Mouse (Mus musculus): ENCODE results near the gene Dagla. TPM values are rescaled to one million over a fixed set of nuclear protein-coding genes. Genes with fewer than 3 reads are reported as not detected.

Dagla gene
- total RNA-seq, 2 experiments from 2014 or later: 84.2 to 85.4 TPM

DNA sequence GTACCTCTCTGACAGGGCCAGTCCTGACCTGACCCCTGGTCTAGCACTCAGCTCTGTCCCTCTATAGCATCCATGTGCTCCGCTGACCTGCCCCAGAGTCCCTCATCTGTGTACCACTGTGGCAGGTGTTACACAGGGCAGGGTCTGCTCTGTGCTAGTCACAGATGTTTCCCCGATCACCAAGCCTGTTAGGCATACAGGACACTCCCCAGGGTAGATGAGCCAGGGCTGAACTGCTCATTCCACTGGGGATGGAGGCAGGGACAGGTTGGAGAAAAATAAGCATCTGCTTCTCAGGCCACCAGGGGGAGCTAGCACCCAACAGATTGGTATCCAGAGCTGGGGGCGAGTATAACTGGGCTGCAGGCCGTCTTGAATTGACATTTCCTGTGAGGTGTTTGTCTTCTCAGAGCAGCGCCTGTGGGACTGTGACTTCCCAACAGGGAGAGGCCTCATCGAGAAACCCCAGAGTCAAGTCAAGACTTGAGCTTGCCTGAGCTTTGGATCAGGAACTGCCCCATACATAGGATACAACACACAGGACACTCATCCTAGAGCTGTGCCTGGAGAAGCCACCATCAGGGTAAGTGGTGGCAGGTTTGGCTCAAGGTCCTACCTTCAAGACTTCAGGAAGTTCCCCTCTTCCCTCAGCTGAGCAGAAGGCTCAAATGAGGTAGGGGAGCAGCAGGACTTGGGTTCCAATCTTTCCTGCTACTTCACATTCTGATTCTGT, 46.2 kb downstream of the Dagla start:
- DNase-seq (ENCODE audit: low spot score in 2 of 2): peak; percentile 86 to 89
- intact Hi-C loops (cut with DNase I): loop anchor here (5.0 kb wide), 2 partner anchors 74 to 224 kb away; partner anchors contain the start of gene Ppp1r32

DNA sequence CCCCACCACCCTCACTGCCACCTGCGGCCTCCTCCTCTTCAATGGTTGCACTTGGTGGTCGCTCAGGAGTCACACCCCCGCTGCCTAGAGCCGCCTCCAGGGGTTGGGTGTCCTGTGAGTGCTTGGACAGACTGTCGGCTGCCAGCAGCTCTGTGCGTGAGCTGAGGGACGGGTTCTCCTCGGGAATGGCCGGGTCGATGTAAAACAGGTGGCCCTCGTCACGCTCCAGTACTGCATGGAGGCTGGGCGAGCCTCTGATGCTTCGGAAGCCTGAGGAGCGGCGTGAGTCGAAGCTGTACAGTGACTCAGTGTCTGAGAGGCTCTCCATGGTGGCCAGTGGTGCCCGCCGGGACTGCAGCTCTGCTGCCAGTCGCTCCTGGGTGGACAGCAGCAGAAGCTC, 56.5 kb downstream of the Dagla start:
- DNase-seq (ENCODE audit: low spot score in 2 of 2): no peak
- intact Hi-C loops (cut with DNase I): no loop called here

DNA sequence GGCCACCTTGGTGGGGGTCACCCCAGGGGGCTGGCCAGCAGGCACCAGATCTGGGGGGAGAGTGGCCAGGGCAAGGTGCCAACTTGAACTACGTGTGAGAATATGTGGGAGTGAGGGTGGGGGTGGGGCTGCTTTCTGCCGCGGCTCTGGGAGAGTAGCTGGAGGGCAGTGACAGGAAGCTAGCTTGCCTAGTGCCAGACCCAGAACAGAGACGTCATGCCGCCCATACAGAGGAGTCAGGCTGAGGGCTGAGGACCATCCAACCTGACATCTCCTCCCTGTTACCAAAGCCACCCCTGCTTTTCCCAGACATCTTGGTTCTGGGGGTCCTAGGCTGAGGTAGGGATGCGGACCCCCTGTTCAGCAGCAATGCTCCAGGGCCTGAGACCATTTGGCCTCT, 57.5 kb downstream of the Dagla start:
- DNase-seq (ENCODE audit: low spot score in 2 of 2): no peak
- intact Hi-C loops (cut with DNase I): no loop called here

DNA sequence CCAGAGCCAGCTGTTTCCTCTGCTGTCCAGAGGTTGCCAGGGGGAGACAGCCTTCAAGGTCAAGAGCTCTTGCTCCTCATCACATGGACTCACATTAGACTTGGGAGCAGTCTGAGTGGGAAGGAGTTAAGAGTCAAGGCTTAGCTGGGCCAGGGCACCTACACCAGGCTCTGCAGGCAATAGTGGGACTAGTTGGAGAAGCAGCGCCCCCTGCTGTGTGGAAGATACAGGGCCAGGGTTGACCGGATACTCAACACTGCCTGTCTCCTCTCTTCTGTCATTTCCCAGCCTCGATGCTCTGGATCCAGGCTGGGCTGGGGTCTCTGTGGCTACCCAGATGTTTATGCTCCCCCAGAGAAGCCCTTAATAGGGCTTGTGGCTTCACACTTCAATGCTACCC, 60.5 kb downstream of the Dagla start:
- intact Hi-C loops (cut with DNase I): no loop called here
- peak; percentile 65 to 66 for DNase-seq (ENCODE audit: low spot score in 2 of 2)

DNA sequence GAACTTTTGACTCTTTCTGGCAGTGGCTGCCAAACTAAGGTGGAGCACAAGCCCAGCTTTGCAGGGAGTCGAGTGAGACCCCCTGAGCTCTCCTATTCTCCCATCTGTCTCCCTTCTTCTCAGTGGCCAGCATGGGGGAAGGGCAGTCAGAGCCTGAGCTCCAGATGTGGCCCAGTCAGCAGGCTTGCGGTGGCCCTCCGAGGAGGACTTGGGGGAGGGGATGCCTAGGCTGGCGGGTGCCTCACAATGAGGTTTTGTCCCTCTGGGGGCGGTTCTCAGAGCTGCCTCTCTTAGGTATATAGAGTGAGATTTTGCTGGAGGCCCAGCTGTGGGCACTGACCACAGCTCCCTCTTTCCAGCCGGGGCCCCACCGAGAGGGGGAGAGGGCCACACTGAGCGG, 61.8 kb downstream of the Dagla start:
- intact Hi-C loops (cut with DNase I): no loop called here
- DNase-seq (ENCODE audit: low spot score in 2 of 2): no peak

DNA sequence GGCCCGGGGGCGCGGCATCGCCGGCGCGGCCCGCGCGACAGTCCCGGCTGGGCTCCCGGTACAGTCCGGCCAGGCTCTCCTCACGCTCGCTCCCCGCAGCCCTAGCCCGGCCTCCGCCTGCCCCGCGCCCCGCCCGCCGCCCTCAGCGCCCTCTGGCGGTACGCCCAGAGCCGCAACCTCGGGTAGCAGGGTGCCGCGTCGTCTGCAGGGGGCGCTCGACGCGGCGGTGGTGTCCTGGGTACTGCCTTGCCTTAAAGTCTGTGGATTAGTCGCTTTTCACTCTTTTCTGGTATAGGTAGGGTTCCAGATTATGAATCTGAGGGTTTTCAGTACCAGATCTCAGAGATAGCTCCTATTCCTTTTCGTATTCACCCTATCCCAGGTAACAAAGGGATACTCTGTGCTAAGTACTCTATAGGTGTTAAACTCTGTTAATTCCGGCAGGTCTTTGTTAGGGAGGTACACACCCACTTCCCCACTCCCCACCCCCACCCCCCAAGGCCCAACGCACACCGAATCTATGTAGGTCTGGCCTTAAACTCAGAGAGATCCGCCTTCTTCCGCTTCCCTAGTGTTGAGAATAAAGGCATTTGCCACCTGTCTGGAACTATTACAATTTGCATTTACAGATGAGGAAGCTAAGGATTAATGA, 63.9 kb downstream of the Dagla start, which contains the start of gene Myrf:
Gene Myrf, minus strand, starts transcription at position 95 of the 652 bp plus-strand sequence.
- intact Hi-C loops (cut with DNase I): no loop called here
- peak; percentile 32 to 53 for DNase-seq (ENCODE audit: low spot score in 2 of 2)

DNA sequence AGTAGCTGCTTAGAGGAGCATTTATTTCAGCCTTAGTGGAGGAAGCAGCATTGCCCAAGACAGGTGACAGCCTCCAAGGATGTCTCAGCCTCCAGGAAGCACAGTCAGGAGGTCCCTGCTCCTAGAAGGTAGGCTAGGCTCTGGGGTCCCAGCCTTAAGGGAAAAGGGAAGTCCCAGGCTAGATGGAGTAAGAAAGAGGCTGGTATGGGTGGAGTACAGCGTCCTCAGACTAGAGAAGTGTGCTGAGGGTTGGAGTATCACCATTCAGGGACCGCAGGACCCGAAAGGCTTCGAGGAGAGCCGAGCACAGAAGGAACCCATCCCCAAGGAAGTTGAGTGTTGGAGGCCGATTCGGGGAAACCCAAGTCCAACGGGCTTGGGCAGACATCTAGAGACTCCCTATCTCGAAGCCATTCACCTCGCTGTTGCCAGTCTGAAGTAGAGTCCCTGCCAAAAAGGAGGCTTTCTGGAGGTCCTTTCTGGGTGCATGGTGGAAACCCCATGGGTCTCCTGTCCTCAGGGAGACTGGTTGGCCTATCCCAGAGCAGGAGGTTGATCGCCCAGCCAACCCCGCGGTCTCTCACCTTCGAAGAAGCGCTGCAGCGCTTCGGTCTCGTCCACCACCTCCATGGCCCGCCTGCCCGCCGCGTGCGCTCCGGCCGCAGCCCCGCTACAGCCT, 64.6 kb downstream of the Dagla start:
- no peak for DNase-seq (ENCODE audit: low spot score in 2 of 2)
- intact Hi-C loops (cut with DNase I): no loop called here

DNA sequence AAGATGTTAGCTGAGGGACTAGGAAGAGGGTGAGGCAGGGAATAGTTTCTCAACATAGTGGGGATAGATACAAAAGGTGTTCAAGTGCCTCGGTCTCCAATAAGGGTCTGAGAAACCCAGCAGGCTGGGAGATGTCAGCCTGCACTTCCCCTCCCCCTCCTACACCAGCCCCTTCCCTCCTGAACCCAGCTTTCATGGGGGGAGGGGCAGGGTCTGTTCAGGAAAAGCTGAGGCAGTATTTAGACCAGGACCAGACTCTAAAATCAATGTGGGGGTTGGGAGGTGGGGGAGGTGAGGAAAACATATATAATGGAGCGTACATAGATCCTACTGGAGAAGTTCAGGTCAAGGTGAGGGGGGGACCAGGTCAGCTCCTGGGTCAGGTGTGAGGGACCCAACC, 65.3 kb downstream of the Dagla start:
- intact Hi-C loops (cut with DNase I): no loop called here
- no peak for DNase-seq (ENCODE audit: low spot score in 2 of 2)

DNA sequence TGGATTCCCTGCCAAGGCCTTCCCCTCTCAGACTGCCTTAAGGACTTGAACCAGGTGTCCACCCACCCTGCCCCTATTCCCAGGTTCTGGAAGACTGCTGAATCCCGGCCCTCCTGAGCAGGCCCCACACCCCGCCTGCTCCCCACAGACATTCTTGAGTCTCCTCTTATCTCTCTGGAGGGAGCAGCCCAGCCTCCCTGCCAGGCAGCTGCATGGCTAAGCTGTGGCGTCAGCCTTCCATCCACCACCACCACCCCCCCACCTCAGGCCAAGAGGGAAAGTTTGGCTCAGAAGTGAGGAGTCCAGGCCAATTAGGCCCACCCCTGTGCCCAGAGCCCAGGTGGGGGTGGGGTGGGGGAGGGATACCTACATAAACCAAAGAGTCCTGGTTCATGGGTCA, 66.2 kb downstream of the Dagla start:
- intact Hi-C loops (cut with DNase I): no loop called here
- no peak for DNase-seq (ENCODE audit: low spot score in 2 of 2)

DNA sequence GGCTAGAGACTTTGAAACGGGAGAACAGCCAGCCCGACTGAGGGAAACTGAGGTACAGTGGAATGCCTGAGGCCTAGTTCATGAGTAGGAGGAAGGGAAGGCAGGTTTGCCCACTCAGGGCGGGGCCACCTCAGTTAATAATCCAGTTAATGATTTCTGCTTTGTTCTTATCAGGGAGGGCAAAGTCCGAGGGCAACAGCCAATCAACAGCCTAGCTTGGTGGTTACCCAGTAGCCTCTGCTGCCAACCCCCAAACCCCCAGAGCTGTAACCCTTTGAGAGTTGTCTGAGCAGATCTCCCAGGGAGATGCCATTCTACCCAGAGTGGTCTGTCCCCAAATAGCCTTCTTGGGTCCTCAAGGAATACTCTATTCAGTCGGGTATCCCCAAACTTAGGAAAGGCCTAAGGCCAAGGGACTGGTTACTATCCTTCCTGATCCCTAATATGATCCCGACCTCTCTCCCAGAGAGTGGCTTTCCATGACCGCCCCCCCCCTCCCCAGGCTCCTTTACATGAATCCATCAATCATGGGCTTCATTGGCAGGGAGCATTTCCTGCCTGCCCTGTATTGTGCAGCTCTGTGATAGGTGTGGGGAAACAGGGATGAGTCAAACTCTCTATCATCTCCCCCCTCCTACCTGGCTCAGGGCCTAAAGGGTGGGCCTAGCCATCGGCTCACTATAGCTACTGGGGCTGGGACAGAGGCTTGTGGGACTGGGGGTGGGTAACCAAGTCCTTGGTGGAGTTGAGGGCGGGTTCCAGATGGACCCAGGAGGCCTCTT, 68.7 kb downstream of the Dagla start:
- no peak for DNase-seq (ENCODE audit: low spot score in 2 of 2)
- intact Hi-C loops (cut with DNase I): no loop called here

DNA sequence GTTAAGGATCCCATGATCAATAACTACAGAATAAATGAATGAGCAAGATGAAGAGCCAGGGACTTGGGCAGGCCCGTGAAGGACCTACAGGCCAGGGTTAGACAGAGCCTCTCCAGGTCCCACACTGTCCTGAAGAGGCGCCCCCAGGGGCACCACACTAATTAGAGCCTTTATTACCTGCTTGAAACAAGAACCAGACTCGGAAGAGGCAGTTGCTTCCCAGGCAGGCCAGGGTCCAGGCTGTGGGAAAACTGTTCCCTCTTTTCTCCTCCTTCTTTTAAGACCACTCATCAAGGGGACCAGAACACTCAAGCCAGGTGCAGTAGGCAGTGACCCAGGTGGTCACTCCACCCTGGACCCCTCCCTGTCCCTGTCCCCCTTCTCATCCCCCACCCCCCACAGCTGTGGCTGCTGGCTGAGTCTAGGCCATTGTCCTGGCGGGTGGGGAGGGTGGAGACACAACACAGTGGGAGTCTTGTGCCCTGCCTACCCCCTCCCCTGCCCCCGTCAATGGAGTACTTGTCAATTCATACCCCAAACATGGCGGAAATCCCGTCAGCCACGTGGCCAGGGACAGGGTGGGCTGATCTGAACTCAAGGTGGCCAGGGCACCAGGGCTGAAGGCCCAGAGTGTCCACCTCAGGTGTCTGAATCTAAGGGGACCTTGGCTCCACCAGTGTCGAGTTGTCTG, 72.2 kb downstream of the Dagla start:
- intact Hi-C loops (cut with DNase I): no loop called here
- DNase-seq (ENCODE audit: low spot score in 2 of 2): no peak

DNA sequence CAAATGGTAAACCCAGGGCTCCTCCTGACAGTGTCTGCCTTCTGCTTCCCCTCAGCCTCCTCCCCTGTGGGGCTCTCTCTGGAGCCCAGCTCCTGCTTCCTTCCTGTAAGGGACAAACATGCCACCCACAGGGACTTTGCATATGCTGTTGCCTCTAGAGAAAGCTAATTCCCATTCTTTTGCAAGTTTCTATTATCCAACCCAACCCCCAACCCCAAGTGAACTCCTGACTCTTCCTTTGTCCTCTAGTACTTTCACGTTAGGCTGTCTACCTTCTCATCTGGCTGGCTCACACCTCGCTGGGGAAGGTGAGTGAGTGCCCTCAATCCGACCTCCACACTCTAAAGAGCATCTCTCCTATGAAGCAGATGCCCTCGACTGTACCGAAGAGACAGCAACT, 72.8 kb downstream of the Dagla start:
- intact Hi-C loops (cut with DNase I): no loop called here
- DNase-seq (ENCODE audit: low spot score in 2 of 2): no peak

DNA sequence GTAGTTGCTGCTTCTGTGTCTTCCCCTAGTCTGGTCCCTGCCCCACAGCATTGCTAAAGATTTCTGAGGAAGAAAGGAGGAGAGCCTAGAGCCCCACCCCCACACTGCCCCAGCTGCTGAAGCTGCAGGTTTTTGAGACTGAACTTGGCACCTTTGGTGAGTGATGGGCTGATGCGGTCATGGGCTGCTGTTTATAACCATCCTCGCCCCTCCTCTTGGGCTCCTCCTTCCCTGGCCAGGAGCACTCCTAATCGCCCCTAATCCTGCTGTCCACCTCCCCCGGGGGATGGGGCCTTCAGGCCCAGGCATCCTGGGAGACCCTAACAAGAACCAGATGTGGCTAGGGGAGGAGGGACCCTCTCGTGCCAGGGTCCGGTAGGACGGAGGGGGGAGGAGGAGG, 73.7 kb downstream of the Dagla start:
- intact Hi-C loops (cut with DNase I): no loop called here
- DNase-seq (ENCODE audit: low spot score in 2 of 2): no peak

DNA sequence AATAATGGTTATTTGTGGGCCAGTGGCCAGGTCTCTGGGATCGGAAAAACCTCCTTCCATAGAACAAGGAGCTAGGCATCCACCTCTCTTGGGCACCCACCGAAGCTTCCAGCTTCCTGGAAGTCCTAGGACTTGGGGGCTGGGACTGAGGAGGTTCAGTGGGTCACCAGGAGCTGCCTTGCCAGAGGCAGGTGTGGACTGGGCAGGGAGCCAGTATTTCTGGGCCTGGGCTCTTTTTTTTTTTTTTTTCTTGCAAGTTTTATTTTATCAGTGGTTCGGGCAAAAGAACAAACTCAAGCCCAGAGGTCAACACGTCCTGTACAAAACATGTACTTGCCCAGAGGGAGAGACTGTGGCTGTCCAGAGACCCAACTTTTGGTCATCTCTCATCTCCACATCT, 78.9 kb downstream of the Dagla start:
- DNase-seq (ENCODE audit: low spot score in 2 of 2): no peak
- intact Hi-C loops (cut with DNase I): no loop called here

DNA sequence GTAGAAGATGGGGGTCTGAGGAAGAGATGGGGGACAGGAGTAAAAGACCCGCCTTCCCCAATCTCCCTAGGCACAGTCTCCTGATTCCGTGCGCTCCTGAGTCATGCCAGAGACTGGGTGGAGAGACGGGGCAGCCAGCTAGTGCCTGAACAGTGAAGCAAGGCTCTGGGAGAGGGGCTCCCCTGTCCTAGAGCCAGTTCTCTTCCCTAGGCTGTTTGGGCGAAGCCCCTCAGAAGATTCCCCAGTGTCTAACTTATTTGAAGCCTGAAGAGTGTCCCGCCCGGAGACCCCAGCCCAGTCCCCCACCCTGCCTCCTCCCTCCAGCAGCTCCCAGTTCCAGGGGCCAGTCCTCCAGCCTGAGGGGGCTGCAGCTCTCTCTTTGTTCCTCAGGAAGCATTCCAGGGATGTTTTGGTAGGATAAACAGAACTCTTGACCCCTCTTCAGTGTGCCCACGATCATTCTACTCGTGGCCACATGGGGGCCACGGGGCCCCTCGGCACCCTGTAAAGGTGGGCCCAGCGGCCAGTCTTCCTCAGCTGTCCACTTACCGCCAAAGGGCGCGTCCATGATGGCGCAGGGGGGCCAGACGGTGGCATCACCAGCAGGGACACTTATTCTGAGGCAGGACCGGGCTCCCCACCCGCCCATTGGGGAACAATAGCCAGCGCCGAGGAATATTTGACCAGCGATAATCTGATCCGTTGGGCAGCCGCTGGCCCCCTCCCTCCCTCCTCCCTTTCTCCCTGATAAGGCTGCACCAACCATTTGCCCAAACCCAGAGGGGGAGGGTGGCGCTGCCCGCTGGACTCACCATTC, 79.8 kb downstream of the Dagla start:
- intact Hi-C loops (cut with DNase I): no loop called here
- no peak for DNase-seq (ENCODE audit: low spot score in 2 of 2)

DNA sequence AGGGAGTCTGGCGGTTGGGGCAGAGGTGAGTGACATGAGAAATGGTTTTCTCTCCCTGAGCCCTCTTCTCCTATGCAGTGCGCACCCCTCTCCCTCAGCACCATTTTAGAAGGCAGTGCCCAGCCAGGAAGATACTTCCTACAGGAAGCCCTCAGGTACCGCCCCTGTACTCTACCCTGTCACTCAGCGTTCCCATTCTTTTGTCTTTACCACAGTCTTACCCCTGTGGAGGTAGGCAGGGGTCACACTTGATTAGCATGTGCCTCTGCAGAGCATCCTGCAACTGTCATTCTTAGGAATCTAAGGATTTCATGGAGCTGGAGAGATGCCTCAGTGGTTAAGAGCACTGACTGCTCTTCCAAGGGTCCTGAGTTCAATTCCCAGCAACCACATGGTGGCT, 81.1 kb downstream of the Dagla start:
- intact Hi-C loops (cut with DNase I): no loop called here

DNA sequence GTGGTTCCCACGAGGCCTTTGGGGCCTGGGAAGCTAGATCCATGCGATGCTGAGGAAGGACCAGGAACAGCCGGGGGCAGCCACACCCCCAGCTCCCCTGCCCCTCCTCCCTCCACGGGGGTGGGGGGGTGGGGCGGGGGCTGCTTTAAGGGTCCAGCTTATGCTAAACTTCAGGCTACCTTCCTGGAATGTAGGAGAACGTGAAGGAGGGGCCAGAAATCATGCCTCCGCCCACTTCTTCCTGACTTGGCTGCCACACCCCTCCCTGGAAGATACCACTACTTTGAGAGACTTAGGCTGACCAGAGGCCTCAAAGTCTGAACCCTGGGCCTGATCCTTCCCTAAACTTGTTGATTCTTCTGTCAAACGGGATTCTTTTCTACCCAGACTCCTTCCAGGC, 82.0 kb downstream of the Dagla start:
- intact Hi-C loops (cut with DNase I): no loop called here

More for the DNA sequence above, 81.1 kb downstream of the Dagla start:
- no peak for DNase-seq (ENCODE audit: low spot score in 2 of 2)

DNA sequence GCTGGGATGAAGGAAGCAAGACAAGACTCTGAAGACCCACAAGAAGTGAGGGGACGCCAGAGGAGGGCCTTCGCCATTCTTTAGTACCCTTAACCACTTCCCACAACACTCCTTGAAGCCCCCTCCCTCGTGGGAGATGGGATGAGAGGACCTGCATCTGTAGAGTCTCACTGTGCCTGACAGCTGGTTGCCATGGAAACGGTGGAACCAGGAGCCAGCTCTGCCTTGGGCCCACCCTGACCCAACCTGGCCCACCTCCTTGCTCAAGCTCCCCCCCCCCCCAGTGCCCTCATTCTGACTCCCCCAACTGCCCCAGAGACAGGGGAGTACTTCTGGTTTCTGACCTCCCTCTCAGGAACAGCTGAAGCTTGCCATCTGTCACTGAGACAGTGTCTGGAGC, 83.1 kb downstream of the Dagla start:
- no peak for DNase-seq (ENCODE audit: low spot score in 2 of 2)
- intact Hi-C loops (cut with DNase I): no loop called here

More for the DNA sequence above, 82.0 kb downstream of the Dagla start:
- DNase-seq (ENCODE audit: low spot score in 2 of 2): no peak

DNA sequence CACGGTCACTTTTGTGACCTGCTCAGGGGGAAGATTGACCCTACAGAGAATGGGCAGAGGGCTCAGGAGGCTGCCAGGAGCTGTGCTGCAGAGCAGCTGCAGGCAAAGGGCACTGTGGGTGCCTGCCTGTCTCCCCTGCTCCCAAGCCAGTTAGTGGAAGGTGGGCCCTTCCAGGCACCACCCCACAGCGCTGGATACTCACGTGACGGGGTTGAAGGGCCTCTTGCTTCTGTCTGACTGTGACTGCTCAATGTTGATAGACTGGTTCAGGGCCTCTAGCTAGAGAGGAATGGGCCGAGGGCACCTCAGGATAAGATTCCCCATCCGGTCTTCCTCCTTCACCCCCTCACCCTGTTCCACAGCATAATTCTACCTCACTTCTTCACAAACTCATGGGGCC, 85.1 kb downstream of the Dagla start:
- intact Hi-C loops (cut with DNase I): no loop called here
- no peak for DNase-seq (ENCODE audit: low spot score in 2 of 2)
